Mouse (Mus musculus) splenic B cell, adult 2 months (primary cell): ENCODE measurements around the gene Ccdc159.
A peak's percentile ranks its signal among the peaks of the same experiment; 100 is the strongest.

Source experiments
- DNase-seq: peaks from one replicate; pipeline ENCODE4 v3.0.0-alpha.2; 2011; ENCODE audit warnings: low read depth, low spot score
- H3K27me3 ChIP-seq: 2 replicates; pipeline ENCODE4 v1.6.1; 2012; ENCODE audit warnings: mild to moderate bottlenecking, low read length, moderate library complexity, mixed read lengths; ENCODE audit not compliant: control insufficient read depth, poor library complexity, insufficient read depth, severe bottlenecking
- H3K36me3 ChIP-seq: 2 replicates; pipeline ENCODE4 v1.6.1; 2012; ENCODE audit warnings: mild to moderate bottlenecking, low read length, moderate library complexity, mixed read lengths; ENCODE audit not compliant: control insufficient read depth, poor library complexity, insufficient read depth, severe bottlenecking

Ccdc159 gene

DNA sequence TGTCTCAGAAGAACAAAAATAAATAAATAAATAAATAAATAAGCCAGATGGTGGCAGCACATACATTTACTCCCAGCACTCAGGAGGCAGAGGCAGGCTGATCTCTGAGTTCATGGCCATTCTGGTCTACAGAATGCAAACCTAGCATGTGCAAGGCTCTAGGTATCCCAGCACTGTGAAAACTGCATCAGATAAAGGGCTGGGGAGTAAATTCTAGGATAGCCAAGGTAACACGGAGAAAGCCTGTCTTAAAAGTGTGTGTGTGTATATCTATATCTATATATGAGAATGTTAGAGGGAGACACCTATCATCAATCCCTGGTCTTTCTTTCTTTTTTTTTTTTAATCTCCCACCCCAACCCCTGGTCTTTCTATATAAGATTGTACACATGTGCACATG is 1.8 kb upstream of the Ccdc159 start:
- Histone ChIP-seq H3K27me3 (no peaks in the 10 kb centered on the region), H3K36me3 (no peaks in the 10 kb centered on the region)
- no peak for DNase-seq

- Histone ChIP-seq H3K36me3 (no peaks in the 10 kb centered on the region), H3K27me3 (no peaks in the 10 kb centered on the region)
- no peak for DNase-seq
These were observed 1.1 kb upstream of the Ccdc159 start for GRCm38 (mm10) chr9:21926155-21926554.

- H3K36me3 ChIP-seq, result no peaks in the 10 kb centered on the region
- DNase-seq, result peak; percentile 20
- H3K27me3 ChIP-seq, result no peaks in the 10 kb centered on the region
These were observed 487 bp upstream of the Ccdc159 start for GRCm38 (mm10) chr9:21926784-21927183.

- H3K27me3 ChIP-seq, result no peaks in the 10 kb centered on the region
- DNase-seq, result no peak
- H3K36me3 ChIP-seq, result no peaks in the 10 kb centered on the region
These were observed 1.9 kb downstream of the Ccdc159 start for GRCm38 (mm10) chr9:21929208-21929607.

- Histone ChIP-seq H3K27me3 (no peaks in the 10 kb centered on the region), H3K36me3 (no peaks in the 10 kb centered on the region)
- no peak for DNase-seq
These were observed 4.7 kb downstream of the Ccdc159 start for GRCm38 (mm10) chr9:21932006-21932405.

DNA sequence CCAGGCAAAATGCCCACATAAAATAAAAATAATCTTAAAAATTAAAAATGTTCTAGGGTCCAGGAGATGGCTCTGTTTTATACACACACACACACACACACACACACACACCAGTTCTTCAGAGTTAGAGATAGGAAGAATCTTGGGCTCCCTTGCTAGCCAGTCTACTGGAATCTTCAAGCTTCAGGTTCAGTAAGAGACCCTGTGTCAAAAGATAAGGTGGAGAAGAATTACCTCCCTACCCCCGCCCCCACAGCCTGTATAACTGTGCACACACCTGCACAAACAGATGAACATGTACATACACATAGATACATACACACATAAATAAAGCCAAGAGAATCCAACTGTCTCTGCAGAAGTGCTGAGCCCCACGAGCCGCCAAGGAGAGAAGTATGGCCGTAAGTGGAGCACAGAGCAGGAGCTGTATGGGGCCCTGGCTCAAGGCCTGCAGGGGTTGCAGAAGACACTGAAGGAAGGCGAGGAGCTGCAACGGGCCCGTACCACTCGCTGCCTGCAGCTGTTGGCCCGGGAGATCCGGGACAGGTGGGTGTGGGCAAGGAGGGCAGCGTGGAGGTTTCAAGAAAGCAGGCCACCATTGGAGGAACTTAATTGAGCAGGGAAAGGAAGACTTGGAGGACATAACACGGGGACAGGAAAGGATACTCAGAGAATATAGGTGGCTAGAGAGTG is 5.3 kb downstream of the Ccdc159 start:
- no peaks in the 10 kb centered on the region for H3K27me3 ChIP-seq
- no peak for DNase-seq
- no peaks in the 10 kb centered on the region for H3K36me3 ChIP-seq

DNA sequence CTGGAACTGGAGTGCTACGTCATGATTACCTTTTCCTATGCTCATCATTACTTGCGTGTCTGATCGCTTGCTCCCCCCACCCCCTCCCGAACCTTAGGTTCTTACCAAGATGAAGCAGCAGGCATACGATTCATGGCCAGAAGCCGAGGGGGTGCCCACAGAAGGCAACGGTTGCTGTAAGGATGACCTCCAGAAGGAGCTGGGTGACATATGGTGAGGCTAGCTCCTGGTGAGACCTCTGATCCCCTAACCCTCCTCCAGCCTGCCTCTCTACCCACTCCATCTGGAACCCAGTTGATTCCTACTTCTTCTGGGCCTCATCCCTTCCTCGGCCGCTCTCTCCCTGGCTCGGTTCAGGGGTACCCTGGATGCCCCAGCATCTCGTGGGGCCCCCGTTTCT is 6.8 kb downstream of the Ccdc159 start:
- Histone ChIP-seq H3K27me3 (no peaks in the 10 kb centered on the region), H3K36me3 (no peaks in the 10 kb centered on the region)
- no peak for DNase-seq

- DNase-seq, result no peak
- Histone ChIP-seq H3K27me3 (no peaks in the 10 kb centered on the region), H3K36me3 (no peaks in the 10 kb centered on the region)
These were observed 8.3 kb downstream of the Ccdc159 start for GRCm38 (mm10) chr9:21935466-21936131.

DNA sequence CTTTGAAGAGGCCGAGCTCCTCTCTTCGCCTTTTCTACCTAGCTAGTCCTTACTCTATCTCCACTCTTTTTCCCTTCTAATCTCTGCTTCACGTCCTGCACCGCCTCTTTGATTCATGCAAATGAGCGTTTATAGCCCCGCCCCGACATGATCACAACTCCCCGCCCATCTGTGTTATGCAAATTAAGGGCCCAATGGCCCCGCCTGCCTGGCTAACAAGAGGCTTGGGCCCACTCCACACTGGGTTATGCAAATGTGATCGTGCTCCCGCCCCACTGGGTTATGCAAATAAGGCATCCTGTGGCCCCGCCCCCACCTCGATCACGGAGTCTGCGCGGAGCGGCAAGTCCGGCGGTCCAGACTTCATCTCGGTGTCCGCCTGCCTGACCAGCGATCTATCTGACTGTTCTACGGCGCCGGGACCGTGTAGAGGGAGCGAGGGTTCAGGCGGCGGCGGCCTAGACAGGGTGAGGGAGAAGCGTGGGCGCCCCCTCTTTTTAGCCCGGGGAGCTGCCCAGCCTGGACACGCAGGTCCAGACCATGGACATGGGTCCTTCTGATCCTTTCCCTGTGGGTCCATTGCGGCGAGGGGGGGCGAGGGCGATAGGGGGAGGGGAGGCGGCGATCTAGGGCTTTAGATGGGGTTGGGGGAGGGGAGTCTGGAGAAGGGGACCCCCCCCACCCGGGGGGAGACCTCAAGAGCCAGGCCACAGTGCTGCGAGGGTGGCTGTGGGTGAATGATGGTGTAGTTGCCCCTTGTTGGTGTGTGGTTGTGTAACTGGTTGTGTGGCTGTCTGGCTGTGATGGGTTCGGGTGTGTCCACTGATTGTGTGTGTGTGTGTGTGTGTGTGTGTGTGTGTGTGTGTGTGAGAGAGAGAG is 9.7 kb downstream of the Ccdc159 start, which contains the start of gene Plppr2:
Plppr2 (plus strand) TSS at position 342 of the 879 bp plus-strand sequence.
- Histone ChIP-seq H3K36me3 (no peaks in the 10 kb centered on the region), H3K27me3 (no peaks in the 10 kb centered on the region)
- DNase-seq, result peak; percentile 87

- Histone ChIP-seq H3K27me3 (no peaks in the 10 kb centered on the region), H3K36me3 (no peaks in the 10 kb centered on the region)
- no peak for DNase-seq
These were observed 10.5 kb downstream of the Ccdc159 start for GRCm38 (mm10) chr9:21937711-21938175.

DNA sequence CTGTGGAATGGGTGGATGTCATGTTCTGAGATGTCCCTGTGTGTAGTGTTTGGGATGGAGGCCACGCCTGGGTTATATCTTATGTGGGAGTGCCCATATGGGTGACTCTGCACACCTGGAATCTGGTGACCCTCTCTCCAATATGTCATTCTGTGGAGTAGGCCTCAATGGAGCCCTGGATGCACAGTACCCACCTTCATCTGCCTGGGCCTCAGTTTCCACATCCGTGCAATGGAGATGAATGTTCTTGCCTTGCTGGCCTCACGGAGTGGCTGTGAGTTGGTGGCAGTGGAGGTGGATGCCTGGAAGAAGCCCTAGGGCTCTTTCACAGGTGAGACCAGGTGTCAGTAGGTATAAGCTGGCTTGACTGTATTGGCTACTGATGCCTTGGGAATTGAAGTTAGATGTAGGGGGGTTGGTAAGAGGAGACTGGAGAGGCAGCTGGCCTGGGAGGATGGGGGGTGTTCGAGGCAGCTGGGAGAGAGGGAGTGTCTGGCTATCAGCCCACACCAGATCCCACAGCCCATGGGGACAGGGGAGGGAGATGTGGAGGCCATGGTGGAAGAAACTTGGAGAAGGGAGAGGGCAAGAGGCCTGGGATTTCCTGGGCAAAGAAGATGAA is 11.1 kb downstream of the Ccdc159 start:
- H3K27me3 ChIP-seq, result no peaks in the 10 kb centered on the region
- H3K36me3 ChIP-seq, result no peaks in the 10 kb centered on the region
- no peak for DNase-seq

- H3K27me3 ChIP-seq, result no peaks in the 10 kb centered on the region; the same call in 1 of the 2 replicates
- no peaks in the 10 kb centered on the region for H3K36me3 ChIP-seq
- DNase-seq, result no peak
These were observed 15.8 kb downstream of the Ccdc159 start for GRCm38 (mm10) chr9:21943046-21943445.

DNA sequence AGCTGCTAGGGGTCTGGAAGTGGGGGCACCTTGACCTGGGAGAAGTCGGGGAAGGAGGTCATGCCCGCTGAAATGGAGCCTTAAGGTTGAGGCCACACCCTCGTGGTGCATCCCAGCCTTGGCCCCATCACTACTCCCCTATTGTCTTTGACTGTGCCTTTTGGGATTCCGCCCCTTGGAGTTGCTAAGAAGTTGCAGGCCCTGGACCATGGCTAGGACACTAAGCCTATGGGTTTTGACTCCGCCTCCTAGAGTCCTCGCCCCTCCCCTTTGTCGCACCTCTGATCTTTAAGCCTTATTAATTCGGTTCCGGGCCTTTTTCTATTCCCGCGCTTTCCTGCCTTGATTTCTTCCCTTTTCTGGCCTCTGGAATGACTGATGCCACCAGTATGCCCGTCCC is 16.4 kb downstream of the Ccdc159 start:
- Histone ChIP-seq H3K27me3 (no peaks in the 10 kb centered on the region; the same call in 1 of the 2 replicates), H3K36me3 (no peaks in the 10 kb centered on the region)
- DNase-seq, result no peak

GRCm38 (mm10) chr9:21944267-21944666 is 17.0 kb downstream of the Ccdc159 start:
- Histone ChIP-seq H3K36me3 (no peaks in the 10 kb centered on the region), H3K27me3 (no peaks in the 10 kb centered on the region; the same call in 1 of the 2 replicates)
- no peak for DNase-seq
